Mouse (Mus musculus) liver, embryonic 11.5 days (tissue): ENCODE data around the gene Smim23. TPM values are rescaled to one million over a fixed set of nuclear protein-coding genes. Genes with fewer than 3 reads are reported as not detected.

Source experiments
- polyA plus RNA-seq: library from polyadenylated mRNA; unstranded; fragments of >200 nt; fragmentation: Nextera tagmentation; extraction: Ambion mirVana; gene quantifications from 2 replicates; pipeline ENCODE4 v1.2.1, GENCODE M21; 2014

Gene Smim23
- polyA plus RNA-seq, 1 experiment from 2014 or later, result not detected

Other genes with a start within 250 kb of the Smim23 start
- 44.2 and 54.1 TPM in 2 replicates for gene Fbxw11, start 181.9 kb downstream of the Smim23 start, polyA plus RNA-seq